In genomic region chr2:166426960-166427359, GRCm38 (mm10) we compare ENCODE assay signal across 7 mouse cellular contexts.
DNase-seq lines count a peak whose midpoint lies in the region; ATAC-seq and TF ChIP-seq lines count a peak whose summit lies in the region.

No protein-coding gene starts in this region.

- ATAC-seq in heart, embryonic 15.5 days (replicated peaks; ENCODE audit: insufficient number of reproducible peaks, insufficient read depth, low FRiP score, low read depth), result peak; percentile 78
- ATAC-seq in limb, embryonic 13.5 days (ENCODE audit: low FRiP score, low read depth), result peak; percentile 91
- no peak for ATAC-seq in forebrain, postnatal 0 days
- no peak for ATAC-seq in megakaryocyte-erythroid progenitor cell, adult 5-6 weeks (replicated peaks; ENCODE audit: low FRiP score, low TSS enrichment, poor library complexity, severe bottlenecking)

- no peak overlapping the region for H3K4me3 ChIP-seq in heart, embryonic 15.5 days
- no peak overlapping the region for H3K4me3 ChIP-seq in limb, embryonic 13.5 days
- no peak overlapping the region for H3K4me3 ChIP-seq in forebrain, postnatal 0 days (ENCODE audit: low read depth, low read length)

- no peaks in the 10 kb centered on the region for H3K36me3 ChIP-seq in heart, embryonic 15.5 days
- H3K36me3 ChIP-seq in limb, embryonic 13.5 days, result no peaks in the 10 kb centered on the region
- H3K36me3 ChIP-seq in forebrain, postnatal 0 days (ENCODE audit: insufficient read depth), result no peaks in the 10 kb centered on the region

- TF ChIP-seq CTCF in forebrain, postnatal 0 days (IDR thresholded peaks at IDR 0.05; ENCODE audit: low read depth), result no peak

- DNase-seq in adrenal gland, adult (ENCODE audit: inconsistent age in 2 of 2, low spot score in 1 of 2), result peak; percentile 83 to 91
- peak; percentile 69 for DNase-seq in embryo, embryonic 11.5 days (ENCODE audit: low read depth, low spot score)
- DNase-seq in cerebellum, adult 18-20 months, result no peak
- DNase-seq in forebrain, postnatal 0 days, result no peak

- H3K4me1 ChIP-seq in heart, embryonic 15.5 days (replicated peaks), result peaks cover 44% of the 10 kb centered on the region
- H3K4me1 ChIP-seq in limb, embryonic 13.5 days, result peaks cover 58% of the 10 kb centered on the region
- H3K4me1 ChIP-seq in forebrain, postnatal 0 days (ENCODE audit: insufficient read depth), result 0 out of 2 replicates have a peak, but pooled peaks cover 4% of the 10 kb centered on the region

- H3K9me3 ChIP-seq in heart, embryonic 15.5 days (replicated peaks), result no peaks in the 10 kb centered on the region
- H3K9me3 ChIP-seq in limb, embryonic 13.5 days, result no peaks in the 10 kb centered on the region
- H3K9me3 ChIP-seq in forebrain, postnatal 0 days (ENCODE audit: low read length), result no peaks in the 10 kb centered on the region

- H3K27me3 ChIP-seq in heart, embryonic 15.5 days, result no peaks in the 10 kb centered on the region
- no peaks in the 10 kb centered on the region for H3K27me3 ChIP-seq in limb, embryonic 13.5 days
- peaks cover 4% of the 10 kb centered on the region; the same call in 1 of the 2 replicates for H3K27me3 ChIP-seq in forebrain, postnatal 0 days (ENCODE audit: insufficient read depth, low read length)

- H3K4me2 ChIP-seq in heart, embryonic 15.5 days, result 0 out of 2 replicates have a peak overlapping the region, but pooled peaks have one; percentile 5
- H3K4me2 ChIP-seq in limb, embryonic 13.5 days (replicated peaks), result peak overlapping the region; percentile 12
- no peak overlapping the region for H3K4me2 ChIP-seq in forebrain, postnatal 0 days (ENCODE audit: low read depth)

- WGBS in heart, embryonic 15.5 days, result 7% methylated on average over 10 of the region's 10 CpGs
- 3% methylated on average over 10 of the region's 10 CpGs for WGBS in limb, embryonic 13.5 days
- 45% methylated on average over 10 of the region's 10 CpGs for WGBS in forebrain, postnatal 0 days

- H3K9ac ChIP-seq in heart, embryonic 15.5 days, result 0 out of 2 replicates have a peak overlapping the region, but pooled peaks have one; percentile 9
- no peak overlapping the region for H3K9ac ChIP-seq in limb, embryonic 13.5 days
- H3K9ac ChIP-seq in forebrain, postnatal 0 days, result no peak overlapping the region

- peak overlapping the region; percentile 81 for H3K27ac ChIP-seq in heart, embryonic 15.5 days
- peak overlapping the region; percentile 86 for H3K27ac ChIP-seq in limb, embryonic 13.5 days
- H3K27ac ChIP-seq in forebrain, postnatal 0 days (ENCODE audit: low read depth, low read length), result no peak overlapping the region

Comparison
In these comparisons a context has a peak if more than half of its experiments do, and no peak if none do; other contexts are left out.
1. DNase-seq: peak in adrenal gland, adult (2 of 2) and embryo, embryonic 11.5 days (single experiment); none in cerebellum, adult 18-20 months (0 of 2) and forebrain, postnatal 0 days (single experiment).
2. ATAC-seq: peak in heart, embryonic 15.5 days (single experiment) and limb, embryonic 13.5 days (single experiment); none in forebrain, postnatal 0 days (single experiment) and megakaryocyte-erythroid progenitor cell, adult 5-6 weeks (single experiment).